Mouse (Mus musculus): ENCODE data around the gene Asb4.
A peak's percentile ranks its signal among the peaks of the same experiment; 100 is the strongest.

Asb4 gene

DNA sequence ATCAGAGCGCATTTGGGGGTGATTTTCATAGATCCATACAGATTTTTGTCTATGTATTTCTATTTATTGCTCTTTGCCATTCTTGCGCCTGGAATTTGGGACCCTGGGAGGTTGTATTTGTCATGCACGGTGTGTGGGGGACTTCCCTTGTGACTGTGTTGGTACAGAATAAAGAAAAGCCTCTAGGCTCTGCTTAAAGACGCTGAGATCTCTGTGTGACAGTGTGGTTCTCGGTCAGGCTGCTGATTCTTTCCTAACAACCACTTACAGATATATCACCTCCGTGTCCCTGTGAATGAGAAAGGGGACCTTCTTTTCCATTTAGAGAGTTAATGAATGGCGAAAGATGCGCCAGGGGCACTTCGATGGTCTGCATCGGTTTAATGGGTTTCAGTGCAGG lies 7.8 kb downstream of the Asb4 start:
- no peak for DNase-seq (ENCODE audit: low read depth, low spot score)

DNA sequence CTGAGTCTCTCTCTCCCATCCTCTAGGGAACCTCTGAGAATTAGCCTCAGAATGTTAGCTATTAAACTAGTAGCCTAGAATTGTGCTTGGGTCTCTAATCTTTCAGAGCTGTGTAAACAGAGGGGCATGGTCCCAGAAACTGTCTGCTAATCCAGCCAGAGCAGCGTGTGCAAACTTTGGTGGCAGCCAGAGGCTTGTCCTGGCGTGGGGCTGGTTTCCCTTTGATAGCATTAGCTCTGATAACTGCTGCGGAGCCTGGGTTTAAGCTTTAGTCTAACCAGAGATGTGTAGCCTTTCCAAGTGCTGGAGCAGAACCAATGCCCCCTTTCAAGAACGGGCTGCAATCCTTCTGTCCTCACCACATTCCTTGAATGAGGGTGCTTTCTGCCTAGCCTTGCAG lies 11.8 kb downstream of the Asb4 start:
- DNase-seq (ENCODE audit: low read depth, low spot score) = no peak

DNA sequence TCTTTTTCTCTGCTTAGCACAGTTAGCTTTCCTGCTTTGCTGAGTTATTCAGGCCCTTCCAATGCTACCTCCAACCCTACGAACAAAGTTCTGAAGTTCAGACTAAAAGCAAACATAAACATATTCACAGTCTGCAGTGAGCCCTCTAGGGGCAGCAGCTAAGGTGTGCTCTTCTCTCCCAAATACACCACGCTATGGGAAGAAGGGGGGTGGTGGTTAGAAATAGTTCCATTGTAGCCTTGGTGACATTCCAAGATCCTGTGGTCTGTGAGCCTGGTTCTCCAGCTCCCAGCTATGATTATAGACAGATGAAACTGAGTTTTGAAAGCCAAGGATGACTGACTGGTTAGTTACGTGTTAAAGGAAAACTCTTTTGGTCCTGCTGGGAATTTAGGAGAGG lies 13.6 kb downstream of the Asb4 start:
- DNase-seq (ENCODE audit: low read depth, low spot score) = no peak

DNA sequence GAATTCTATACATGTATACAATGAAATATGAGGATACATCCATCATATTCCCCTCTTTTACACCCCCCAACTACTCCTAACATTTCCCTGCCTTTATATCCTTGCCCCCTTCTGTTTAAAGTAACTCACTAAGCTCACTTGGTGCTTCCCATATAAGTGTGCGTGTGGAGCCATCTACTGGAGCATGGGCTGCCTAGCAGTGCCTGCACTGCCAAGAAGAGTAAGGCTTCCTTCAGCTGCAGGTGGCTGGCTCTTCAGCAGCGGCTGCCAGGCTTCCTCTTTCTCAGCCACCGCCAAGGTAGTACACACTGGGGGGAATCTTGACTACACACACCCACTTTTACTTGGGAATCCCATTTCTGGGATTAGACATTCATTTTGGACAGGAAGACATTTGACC lies 18.2 kb downstream of the Asb4 start:
- peak; percentile 78 for DNase-seq (ENCODE audit: low read depth, low spot score)

DNA sequence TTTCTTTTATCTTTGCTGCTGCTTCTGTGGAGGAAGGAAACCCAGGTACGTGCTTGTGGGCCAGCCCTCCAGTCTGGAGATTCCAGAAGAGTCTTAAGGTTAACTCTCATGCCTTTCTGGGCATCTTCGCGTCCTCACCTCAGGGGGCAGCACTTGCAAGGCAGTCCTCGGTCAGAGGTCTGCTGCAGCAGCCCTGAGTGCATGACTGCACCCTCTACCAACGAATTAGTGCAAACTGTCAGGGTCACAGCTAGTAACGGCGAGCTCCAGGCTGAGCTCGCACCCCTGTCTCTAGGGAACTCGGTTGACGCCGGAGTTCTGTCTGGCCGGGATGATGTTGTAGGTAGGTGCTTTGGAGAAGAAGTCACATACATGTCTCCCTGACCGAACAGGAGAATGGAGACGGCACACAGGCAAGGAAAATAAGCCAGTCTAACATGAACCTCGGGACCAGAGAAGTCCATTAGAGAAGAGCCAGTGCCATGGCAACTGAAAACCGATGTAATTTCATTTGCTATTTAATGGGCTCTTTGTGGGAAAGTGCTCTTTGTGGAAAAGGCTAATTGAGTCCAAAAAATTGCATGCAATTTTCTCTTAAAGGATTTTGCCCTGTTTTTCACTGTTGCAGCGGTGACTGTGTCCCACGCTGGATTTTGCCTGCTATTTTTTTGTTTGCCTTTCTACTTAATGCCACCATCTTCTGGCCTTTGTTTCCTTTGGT lies 20.1 kb downstream of the Asb4 start:
- no peak for DNase-seq (ENCODE audit: low read depth, low spot score)

- DNase-seq (ENCODE audit: low read depth, low spot score) = no peak
Measured at GRCm38 (mm10) chr6:5404016-5404415, 20.8 kb downstream of the Asb4 start.

DNA sequence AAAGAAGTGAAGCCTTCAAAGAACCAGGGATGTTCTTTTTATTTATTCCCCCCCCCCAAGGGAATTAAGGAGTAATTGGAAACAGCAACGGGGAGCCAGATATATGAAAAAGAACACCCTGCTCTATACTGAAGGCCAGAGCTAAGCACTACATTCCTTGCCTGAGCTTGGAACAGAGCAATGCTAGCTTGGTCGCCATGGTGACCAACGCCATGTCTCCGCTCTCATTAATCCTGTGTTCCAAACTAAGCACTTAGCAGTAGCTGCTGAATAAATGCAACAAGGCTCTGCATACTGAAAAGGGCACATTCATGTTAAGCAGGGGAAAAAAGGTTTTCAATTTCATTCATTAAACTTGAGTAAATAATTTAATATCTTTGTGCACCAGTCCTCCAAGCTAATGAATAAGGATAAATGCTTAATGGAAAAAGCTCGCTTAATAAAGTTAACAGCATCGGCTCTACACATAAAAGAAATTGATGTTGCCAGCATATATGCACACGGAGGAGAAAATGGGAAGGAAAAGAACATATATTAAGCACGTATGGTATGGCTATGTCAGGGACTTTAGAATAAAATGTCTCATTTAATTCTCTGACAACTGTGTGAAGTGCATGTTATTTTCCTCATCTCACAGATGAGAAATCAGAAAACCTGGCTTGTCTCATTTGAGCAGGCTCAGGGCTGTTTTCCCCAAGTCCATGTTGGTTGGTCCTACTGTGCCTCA lies 25.4 kb downstream of the Asb4 start:
- DNase-seq (ENCODE audit: low read depth, low spot score) = peak; percentile 87

DNA sequence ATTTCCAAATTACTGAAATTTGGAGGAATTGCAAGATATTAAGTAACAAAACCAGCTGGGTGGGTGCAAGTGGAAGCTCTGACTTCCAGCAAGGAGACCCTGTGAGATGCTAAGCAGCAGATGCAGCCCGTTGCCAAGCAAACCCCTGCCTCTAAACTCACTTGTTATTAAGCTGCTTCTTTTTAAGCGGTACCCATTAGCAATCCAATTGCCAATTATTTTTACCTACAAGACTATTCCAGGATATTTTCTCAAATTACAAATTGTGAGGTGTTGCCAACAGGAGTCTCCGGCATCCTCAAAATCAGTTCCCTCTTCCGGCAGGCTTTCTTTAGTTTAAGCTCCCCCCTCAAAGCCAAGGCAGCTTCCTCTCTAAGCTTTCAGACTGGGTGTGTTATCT lies 26.5 kb downstream of the Asb4 start:
- no peak for DNase-seq (ENCODE audit: low read depth, low spot score)

- DNase-seq (ENCODE audit: low read depth, low spot score) = peak; percentile 77
Measured at GRCm38 (mm10) chr6:5410697-5411391, 27.7 kb downstream of the Asb4 start.

- no peak for DNase-seq (ENCODE audit: low read depth, low spot score)
Measured at GRCm38 (mm10) chr6:5413282-5413681, 30.1 kb downstream of the Asb4 start.

GRCm38 (mm10) chr6:5421442-5421841 lies 38.3 kb downstream of the Asb4 start:
- no peak for DNase-seq (ENCODE audit: low read depth, low spot score)

- DNase-seq (ENCODE audit: low read depth, low spot score) = no peak
Measured at GRCm38 (mm10) chr6:5422386-5422785, 39.2 kb downstream of the Asb4 start.

- no peak for DNase-seq (ENCODE audit: low read depth, low spot score)
Measured at GRCm38 (mm10) chr6:5423594-5423993, 40.4 kb downstream of the Asb4 start.

DNA sequence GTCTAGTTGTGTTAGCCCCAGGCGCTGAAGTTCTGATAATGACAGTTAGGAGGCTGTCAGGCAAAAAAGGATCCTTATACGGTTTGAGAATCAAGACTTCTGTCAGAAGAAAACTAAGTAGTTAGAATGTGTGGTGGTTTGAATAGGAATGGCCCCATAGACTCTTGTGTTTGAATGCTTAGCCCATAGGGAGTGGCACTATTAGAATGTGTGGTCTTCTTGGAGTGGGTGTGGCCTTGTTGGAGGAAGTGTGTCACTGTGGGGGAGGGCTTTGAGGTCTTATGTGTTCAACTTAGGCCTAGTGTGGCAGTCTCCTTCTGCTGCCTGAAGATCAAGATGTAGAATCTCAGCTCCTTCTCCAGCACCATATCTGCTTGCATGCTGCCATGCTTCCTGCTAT lies 43.8 kb downstream of the Asb4 start:
- DNase-seq (ENCODE audit: low read depth, low spot score) = no peak

- DNase-seq (ENCODE audit: low read depth, low spot score) = no peak
Measured at GRCm38 (mm10) chr6:5429562-5429961, 46.4 kb downstream of the Asb4 start.

- DNase-seq (ENCODE audit: low read depth, low spot score) = no peak
Measured at GRCm38 (mm10) chr6:5429982-5430550, 46.9 kb downstream of the Asb4 start.

DNA sequence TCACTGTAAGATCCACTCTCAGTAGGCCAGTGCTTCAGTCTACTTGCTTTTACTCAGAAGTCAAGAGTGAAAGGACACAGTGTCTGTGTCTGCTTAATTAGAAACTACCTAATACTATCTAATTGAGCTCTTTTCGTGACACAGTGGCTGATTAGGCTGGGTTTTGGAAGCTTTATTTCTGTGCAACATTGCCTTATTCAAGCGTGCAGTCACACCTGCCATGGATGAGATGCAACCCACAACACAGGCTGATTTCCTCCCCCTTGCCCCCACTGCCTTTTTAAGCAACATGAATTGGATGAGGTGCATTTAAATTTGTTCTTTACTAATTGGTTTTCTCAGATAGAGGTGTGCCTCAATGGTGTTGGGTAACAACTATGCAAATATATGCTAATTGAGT lies 50.7 kb downstream of the Asb4 start:
- no peak for DNase-seq (ENCODE audit: low read depth, low spot score)

- no peak for DNase-seq (ENCODE audit: low read depth, low spot score)
Measured at GRCm38 (mm10) chr6:5437757-5438156, 54.6 kb downstream of the Asb4 start.

DNA sequence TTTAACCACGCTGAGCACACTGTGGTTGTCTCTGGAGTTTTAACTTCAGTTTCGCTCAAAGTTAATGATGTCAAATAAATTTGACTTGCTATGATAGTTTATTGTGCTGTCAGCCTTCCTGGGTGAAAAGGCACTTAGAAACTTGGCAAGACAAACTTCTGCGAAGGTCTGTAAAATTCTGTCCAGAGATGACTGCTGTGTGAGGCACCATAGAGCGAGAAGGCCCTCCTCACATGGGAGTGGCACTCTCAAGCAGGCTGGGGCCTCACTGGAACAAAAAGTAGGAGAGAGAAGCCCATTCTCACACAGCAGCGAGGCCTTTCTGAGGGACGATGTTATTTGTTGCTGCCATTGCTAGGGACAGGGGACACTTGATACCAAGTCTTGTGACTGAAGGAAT lies 58.0 kb downstream of the Asb4 start:
- no peak for DNase-seq (ENCODE audit: low read depth, low spot score)

DNA sequence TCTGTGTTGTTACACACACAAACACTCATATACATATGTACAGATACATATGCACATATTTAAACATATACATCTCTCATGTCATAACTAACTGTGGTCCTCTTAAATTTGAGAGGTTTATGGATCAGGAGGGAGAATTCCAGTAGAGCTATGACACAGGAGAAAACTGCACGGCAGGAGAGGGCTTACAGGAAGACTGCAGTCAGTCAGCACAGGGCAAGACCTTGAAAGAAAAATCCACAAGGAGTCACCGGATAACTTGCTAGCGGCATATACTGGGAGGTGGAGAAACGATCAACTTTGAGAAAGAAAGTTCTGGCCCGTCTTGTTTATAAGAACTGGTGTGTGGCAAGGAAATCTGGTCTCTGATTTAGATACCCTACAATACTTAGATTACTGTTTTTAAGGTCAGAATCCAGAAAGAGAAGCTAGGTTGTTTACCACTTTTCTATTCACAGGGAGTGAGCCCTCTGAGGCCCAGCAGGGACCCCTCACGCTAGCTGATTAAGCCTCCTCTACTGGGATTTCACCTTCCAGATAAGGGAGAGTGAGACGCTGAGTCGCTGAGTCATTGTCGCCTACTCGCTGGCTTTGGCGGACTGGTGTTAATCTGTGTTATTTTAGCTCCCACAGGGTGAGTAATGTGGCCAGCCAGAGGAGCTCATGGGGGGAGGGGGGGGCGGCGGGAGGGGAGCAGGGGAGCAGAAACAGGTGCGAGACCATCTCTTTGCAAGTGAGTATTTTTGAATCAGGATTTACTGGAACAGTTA lies 59.3 kb downstream of the Asb4 start:
- peak; percentile 35 for DNase-seq (ENCODE audit: low read depth, low spot score)

- no peak for DNase-seq (ENCODE audit: low read depth, low spot score)
Measured at GRCm38 (mm10) chr6:5443104-5443863, 60.1 kb downstream of the Asb4 start.
